Mouse (Mus musculus): ENCODE data around the gene Mgat3. TPM values are rescaled to one million over a fixed set of nuclear protein-coding genes. Genes with fewer than 3 reads are reported as not detected.

The Mgat3 gene
- polyA plus RNA-seq, 1 experiment, result not detected

DNA sequence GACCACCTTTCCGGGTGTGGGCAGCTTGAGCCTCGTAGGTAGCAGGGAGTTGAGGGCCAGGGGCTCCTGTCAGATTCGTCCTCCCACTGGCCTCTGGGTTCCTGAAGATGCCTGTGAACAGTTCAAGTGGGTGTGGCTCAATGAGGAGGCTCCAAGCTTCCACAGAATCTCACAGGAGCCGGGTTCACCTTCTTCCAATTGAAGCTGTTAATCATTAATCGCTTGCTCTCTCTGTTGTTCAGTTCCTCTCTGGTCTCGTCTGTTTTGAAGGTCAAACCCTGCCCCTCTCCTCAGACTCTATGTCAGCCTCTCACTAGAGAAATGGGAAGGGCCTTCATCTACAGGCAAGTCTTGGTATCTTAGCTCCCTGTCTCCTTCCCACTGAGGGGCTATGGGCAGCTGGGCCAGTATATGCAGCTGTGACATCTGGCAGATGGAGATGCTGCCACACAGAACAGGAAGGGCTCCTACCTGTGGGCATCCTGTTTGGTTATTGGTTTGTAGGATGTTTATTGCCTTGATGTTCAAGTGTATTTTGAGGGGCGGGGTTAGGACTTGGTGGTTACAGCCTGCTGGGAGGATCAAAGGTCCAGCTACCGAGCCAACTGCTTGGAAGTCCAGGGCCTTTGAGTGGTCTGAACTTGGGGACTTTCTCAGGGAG, 18.2 kb downstream of the Mgat3 start:
- H3K27ac ChIP-seq (ENCODE audit: insufficient read depth, low read depth, low read length), result no peak overlapping the region
- H3K4me1 ChIP-seq (ENCODE audit: control insufficient read depth, insufficient read depth, low read length), result no peaks in the 10 kb centered on the region
- TF ChIP-seq CTCF (IDR thresholded peaks at IDR 0.05; ENCODE audit: low read depth, low read length) (no peak), POLR2A (IDR thresholded peaks at IDR 0.05; ENCODE audit: borderline replicate concordance, low read depth, low read length) (no peak)
- H3K4me3 ChIP-seq (ENCODE audit: insufficient read depth, low read length), result no peak overlapping the region

DNA sequence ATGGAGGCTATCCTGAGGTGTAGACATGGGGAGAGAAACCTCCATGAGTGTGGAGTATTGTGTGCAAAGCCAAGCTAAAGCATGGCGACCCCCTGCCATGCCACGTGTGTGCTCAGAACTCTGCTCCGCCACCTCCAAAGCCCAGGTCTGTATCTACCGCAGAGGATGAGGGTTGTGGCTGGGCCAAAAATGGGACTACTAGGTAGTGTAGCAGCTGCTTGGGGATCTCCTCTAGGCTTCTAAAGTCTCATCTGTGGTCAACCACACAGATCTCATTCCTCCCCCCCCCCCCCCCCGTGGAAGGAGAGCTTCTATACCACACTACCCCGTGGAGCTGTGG, 18.7 kb downstream of the Mgat3 start:
- no peaks in the 10 kb centered on the region for H3K4me1 ChIP-seq (ENCODE audit: control insufficient read depth, insufficient read depth, low read length)
- H3K4me3 ChIP-seq (ENCODE audit: insufficient read depth, low read length), result no peak overlapping the region
- no peak for TF ChIP-seq CTCF (IDR thresholded peaks at IDR 0.05; ENCODE audit: low read depth, low read length)
- TF ChIP-seq POLR2A (IDR thresholded peaks at IDR 0.05; ENCODE audit: borderline replicate concordance, low read depth, low read length), result no peak
- H3K27ac ChIP-seq (ENCODE audit: insufficient read depth, low read depth, low read length), result no peak overlapping the region

DNA sequence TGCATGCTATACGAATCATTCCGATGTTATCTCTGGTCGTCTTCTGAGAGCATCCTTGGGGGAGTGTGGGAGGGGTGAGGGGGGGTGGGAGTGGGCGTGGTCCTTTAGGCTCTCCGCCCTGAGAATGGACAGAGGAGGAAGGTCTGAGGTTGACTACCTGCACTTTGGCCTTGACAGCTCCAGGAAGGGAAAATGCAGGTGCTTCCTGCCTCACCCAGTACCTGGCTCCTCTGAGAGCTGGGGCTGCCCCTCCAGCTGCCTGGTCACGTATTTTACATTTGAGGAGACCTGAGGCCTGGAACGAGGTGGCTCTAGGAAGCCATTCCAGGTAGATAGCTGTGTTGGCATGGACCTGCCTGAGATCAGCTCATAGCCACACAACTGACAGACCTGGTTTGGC, 19.3 kb downstream of the Mgat3 start:
- no peak overlapping the region for H3K27ac ChIP-seq (ENCODE audit: insufficient read depth, low read depth, low read length)
- H3K4me1 ChIP-seq (ENCODE audit: control insufficient read depth, insufficient read depth, low read length), result no peaks in the 10 kb centered on the region
- no peak overlapping the region for H3K4me3 ChIP-seq (ENCODE audit: insufficient read depth, low read length)
- no peak for TF ChIP-seq CTCF (IDR thresholded peaks at IDR 0.05; ENCODE audit: low read depth, low read length)
- no peak for TF ChIP-seq POLR2A (IDR thresholded peaks at IDR 0.05; ENCODE audit: borderline replicate concordance, low read depth, low read length)

DNA sequence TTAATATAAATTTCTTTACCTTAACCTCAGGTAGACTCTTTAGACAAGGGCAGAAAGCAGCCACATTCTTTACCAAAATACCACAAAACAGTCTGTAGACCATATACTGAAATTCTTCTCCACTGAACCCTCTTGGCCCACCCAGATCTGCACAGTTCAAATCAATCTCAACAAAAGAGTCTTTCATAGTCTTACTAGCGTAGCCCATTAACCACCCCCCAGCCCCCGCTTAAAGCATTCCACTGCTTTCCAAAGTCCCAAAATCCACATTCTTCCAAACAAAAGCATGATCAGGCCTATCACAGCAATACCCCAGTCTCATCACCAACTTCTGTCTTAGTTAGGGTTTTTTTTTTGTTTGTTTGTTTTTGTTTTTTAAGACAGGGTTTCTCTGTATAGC, 26.0 kb downstream of the Mgat3 start:
- H3K4me1 ChIP-seq (ENCODE audit: control insufficient read depth, insufficient read depth, low read length), result no peaks in the 10 kb centered on the region
- no peak overlapping the region for H3K4me3 ChIP-seq (ENCODE audit: insufficient read depth, low read length)
- H3K27ac ChIP-seq (ENCODE audit: insufficient read depth, low read depth, low read length), result no peak overlapping the region
- TF ChIP-seq CTCF (IDR thresholded peaks at IDR 0.05; ENCODE audit: low read depth, low read length) (no peak), POLR2A (IDR thresholded peaks at IDR 0.05; ENCODE audit: borderline replicate concordance, low read depth, low read length) (no peak)

DNA sequence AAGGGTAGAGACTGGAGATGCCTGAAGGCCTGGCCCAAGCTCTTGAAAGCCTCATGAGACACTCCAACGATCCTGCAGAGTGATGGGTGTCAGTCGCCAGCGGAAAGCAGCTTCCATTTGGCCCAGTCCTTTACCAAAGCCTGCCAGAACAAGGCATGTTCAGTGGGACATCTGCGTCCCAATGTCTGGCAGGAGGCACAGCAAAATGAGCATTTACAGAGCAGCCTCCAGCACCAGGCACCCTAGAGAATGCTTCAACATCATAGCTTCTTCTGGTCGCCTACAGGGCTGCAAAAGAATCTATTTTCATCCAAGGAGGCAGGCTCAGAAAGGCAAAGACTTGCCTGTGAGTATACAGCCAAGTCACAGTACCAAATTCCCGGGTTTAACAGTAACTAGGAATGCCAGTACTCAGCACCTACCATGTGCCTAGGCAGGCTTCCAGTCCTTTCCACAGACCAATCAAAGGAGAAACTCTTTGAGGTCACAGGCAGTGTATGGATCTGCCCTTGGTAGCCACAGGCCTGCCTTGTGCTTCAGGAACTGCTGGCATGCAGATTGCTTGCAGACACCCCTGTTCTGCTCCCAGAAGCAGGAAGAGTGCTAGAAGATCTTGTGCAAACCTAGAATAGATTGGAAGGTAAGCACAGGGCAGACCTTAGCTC, 28.7 kb downstream of the Mgat3 start:
- no peak for TF ChIP-seq CTCF (IDR thresholded peaks at IDR 0.05; ENCODE audit: low read depth, low read length)
- no peak for TF ChIP-seq POLR2A (IDR thresholded peaks at IDR 0.05; ENCODE audit: borderline replicate concordance, low read depth, low read length)
- Histone ChIP-seq H3K4me3 (ENCODE audit: insufficient read depth, low read length) (no peak overlapping the region), H3K4me1 (ENCODE audit: control insufficient read depth, insufficient read depth, low read length) (no peaks in the 10 kb centered on the region), H3K27ac (ENCODE audit: insufficient read depth, low read depth, low read length) (no peak overlapping the region)

DNA sequence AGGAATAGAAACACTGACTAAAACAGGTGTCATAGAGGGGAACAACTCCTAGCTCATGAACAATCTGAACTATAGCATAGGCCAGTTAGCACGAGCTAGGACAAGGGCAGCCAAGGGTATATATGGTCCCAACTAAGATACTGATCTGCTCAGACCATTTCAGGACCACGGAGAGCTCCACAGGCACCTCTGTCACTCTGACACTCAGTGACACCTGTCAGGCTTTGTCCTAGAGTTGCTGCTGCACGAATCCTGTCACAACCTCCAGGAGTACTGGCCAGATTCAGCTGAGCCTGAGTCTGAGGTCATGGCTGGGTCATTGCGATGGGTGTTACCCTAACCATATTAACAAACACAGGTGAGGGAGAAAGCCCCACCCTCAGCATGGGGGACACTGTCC, 29.9 kb downstream of the Mgat3 start:
- H3K4me3 ChIP-seq (ENCODE audit: insufficient read depth, low read length), result no peak overlapping the region
- no peaks in the 10 kb centered on the region for H3K4me1 ChIP-seq (ENCODE audit: control insufficient read depth, insufficient read depth, low read length)
- TF ChIP-seq POLR2A (IDR thresholded peaks at IDR 0.05; ENCODE audit: borderline replicate concordance, low read depth, low read length) (no peak), CTCF (IDR thresholded peaks at IDR 0.05; ENCODE audit: low read depth, low read length) (no peak)
- no peak overlapping the region for H3K27ac ChIP-seq (ENCODE audit: insufficient read depth, low read depth, low read length)

DNA sequence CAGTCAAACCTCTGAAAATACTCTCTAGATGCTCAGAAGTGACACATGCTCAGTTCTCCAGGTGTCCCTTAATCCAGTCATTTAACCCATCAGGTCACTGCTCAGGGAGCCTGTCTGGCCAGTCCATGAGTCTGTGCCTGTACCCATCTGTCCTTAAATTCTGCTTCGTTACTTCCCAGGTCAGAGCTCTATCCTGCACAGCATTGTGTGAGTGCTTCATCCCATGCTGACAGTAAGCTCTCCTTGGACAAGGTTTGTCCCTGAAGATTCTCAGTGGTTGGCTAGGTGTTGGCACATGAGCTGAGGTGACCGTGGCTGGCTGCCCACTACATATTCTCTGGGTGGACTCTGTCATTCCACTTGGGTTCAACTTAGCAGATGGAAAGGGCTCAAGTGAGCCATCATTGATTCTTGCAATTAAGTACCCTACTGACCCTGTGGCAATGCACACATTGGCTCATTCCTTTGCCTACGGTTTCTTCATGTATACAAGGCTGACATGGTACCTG, 32.6 kb downstream of the Mgat3 start:
- H3K4me3 ChIP-seq (ENCODE audit: insufficient read depth, low read length), result no peak overlapping the region
- TF ChIP-seq POLR2A (IDR thresholded peaks at IDR 0.05; ENCODE audit: borderline replicate concordance, low read depth, low read length) (no peak), CTCF (IDR thresholded peaks at IDR 0.05; ENCODE audit: low read depth, low read length) (no peak)
- H3K4me1 ChIP-seq (ENCODE audit: control insufficient read depth, insufficient read depth, low read length), result no peaks in the 10 kb centered on the region
- H3K27ac ChIP-seq (ENCODE audit: insufficient read depth, low read depth, low read length), result no peak overlapping the region

DNA sequence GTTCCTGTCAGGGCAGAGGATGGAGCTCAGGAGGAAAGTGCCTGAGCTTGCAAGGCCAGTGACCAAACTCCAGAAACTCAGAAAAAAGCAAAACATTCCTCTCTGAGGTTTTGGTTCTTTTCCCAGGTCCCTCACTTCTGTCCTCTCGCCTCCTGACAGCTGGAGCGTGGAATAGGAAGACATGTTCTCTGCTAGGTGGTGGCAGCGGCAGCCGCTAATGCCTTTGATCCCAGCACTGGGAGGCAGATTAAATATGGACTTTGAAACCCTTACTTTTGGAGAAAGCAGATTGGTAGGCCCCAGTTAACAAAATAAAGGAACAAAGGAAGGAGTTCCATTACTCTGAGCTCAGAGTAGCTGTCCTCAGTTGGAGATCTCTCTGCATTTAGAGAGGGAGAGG, 34.9 kb downstream of the Mgat3 start:
- Histone ChIP-seq H3K4me1 (ENCODE audit: control insufficient read depth, insufficient read depth, low read length) (no peaks in the 10 kb centered on the region), H3K4me3 (ENCODE audit: insufficient read depth, low read length) (no peak overlapping the region)
- TF ChIP-seq POLR2A (IDR thresholded peaks at IDR 0.05; ENCODE audit: borderline replicate concordance, low read depth, low read length), result no peak

DNA sequence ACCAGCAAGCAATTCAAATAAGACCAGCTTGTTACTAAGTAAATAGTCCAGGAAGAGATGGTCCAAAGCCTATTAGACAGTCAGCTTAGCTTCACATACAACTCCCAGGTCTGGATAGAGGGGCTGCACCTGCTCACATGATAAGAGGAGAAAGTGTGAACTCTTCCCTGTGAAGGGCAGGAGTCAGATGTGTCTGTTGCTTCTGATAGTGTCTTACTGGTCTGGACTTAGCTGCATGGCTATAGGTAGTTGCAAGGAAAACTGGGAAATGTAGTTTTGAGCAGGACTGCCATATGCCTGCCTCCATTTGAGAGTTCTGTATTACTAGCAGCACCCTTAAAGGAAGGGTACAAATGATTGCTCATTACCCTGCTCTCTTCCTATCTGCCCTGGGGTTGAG, 40.2 kb downstream of the Mgat3 start:
- H3K4me3 ChIP-seq (ENCODE audit: insufficient read depth, low read length), result no peak overlapping the region
- no peak overlapping the region for H3K27ac ChIP-seq (ENCODE audit: insufficient read depth, low read depth, low read length)
- peaks cover 22% of the 10 kb centered on the region for H3K4me1 ChIP-seq (ENCODE audit: control insufficient read depth, insufficient read depth, low read length)
- TF ChIP-seq CTCF (IDR thresholded peaks at IDR 0.05; ENCODE audit: low read depth, low read length) (no peak), POLR2A (IDR thresholded peaks at IDR 0.05; ENCODE audit: borderline replicate concordance, low read depth, low read length) (no peak)

More for the DNA sequence above, 34.9 kb downstream of the Mgat3 start:
- H3K27ac ChIP-seq (ENCODE audit: insufficient read depth, low read depth, low read length), result no peak overlapping the region

DNA sequence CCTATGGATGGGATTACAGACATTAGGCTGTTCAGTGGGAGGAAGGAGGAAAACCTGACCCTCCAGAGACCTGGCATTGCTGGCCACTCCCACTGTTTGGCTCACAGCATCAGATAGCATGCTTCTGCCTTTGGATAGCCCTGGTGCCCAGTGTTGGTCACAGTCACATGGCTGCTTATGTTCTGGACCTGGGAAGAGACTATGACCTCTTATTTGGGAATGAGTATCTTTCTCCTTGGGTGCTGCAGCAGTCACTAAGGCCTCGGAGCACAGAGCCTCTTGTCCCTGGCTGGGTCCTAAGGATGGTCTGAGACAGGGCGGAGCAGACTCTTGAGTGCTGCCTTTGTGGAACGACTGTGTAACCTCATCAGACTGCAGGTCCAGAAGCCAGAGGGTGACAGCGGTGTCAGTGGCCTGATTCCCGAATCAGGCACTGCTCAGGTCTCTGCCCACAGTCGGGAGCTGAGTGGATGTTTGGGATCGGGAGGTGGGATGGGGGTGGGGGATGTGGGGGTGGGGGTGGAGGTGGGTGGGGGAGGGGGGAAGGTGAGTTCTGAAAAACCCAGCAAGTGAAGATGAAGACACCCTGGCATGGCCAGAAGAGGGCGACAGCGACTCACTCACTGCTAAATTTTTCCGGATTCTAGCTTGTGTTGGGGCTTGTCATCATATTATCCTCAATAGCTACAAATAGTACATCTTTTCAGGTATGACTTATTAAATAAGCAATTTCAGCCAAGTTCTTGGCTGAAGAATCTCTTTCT, 42.4 kb downstream of the Mgat3 start:
- Histone ChIP-seq H3K27ac (ENCODE audit: insufficient read depth, low read depth, low read length) (no peak overlapping the region), H3K4me3 (ENCODE audit: insufficient read depth, low read length) (no peak overlapping the region)
- TF ChIP-seq POLR2A (IDR thresholded peaks at IDR 0.05; ENCODE audit: borderline replicate concordance, low read depth, low read length), result no peak
- peak; percentile 72 for TF ChIP-seq CTCF (IDR thresholded peaks at IDR 0.05; ENCODE audit: low read depth, low read length)

More for the DNA sequence above, 42.4 kb downstream of the Mgat3 start:
- peaks cover 34% of the 10 kb centered on the region for H3K4me1 ChIP-seq (ENCODE audit: control insufficient read depth, insufficient read depth, low read length)
